Mouse (Mus musculus) limb, embryonic 13.5 days (tissue): ENCODE data around the gene Cflar. TPM values are rescaled to one million over a fixed set of nuclear protein-coding genes. Genes with fewer than 3 reads are reported as not detected.
A peak's percentile ranks its signal among the peaks of the same experiment; 100 is the strongest.
"Not testable (repeated sequence)": the region's sequence is repeated elsewhere in the genome, so short reads cannot be mapped to it uniquely, and the experiment has no call there.

Source experiments
- ATAC-seq: fragments of 200-750 bp; cut with Nextera tagmentation; 2 replicates; pipeline ENCODE4 v1.8.0; 2017; ENCODE audit warnings: low read depth, moderate number of reproducible peaks, moderate TSS enrichment; ENCODE audit not compliant: low FRiP score
- H3K27ac ChIP-seq: fragments of 300-500 bp; sonication (generic); 2 replicates; pipeline ENCODE4 v1.5.1; 2015; ENCODE audit warnings: inconsistent platforms, mild to moderate bottlenecking, moderate library complexity
- H3K27me3 ChIP-seq: fragments of 300-500 bp; sonication (generic); 2 replicates; pipeline ENCODE4 v1.6.1; 2015; ENCODE audit warnings: mild to moderate bottlenecking, inconsistent platforms
- H3K36me3 ChIP-seq: fragments of 300-500 bp; sonication (generic); 2 replicates; pipeline ENCODE4 v1.6.1; 2015; ENCODE audit warnings: inconsistent platforms, mild to moderate bottlenecking, moderate library complexity
- H3K4me1 ChIP-seq: fragments of 300-500 bp; sonication (generic); 2 replicates; pipeline ENCODE4 v1.6.1; 2015; ENCODE audit warnings: inconsistent platforms
- H3K4me2 ChIP-seq: fragments of 300-500 bp; sonication (generic); replicated peaks from 2 replicates; pipeline ENCODE4 v1.6.1; 2015; ENCODE audit warnings: inconsistent platforms, mild to moderate bottlenecking, moderate library complexity
- H3K4me3 ChIP-seq: fragments of 300-500 bp; sonication (generic); 2 replicates; pipeline ENCODE4 v1.5.1; 2015; ENCODE audit warnings: moderate library complexity, mild to moderate bottlenecking, inconsistent platforms
- H3K9ac ChIP-seq: fragments of 300-500 bp; sonication (generic); 2 replicates; pipeline ENCODE4 v1.6.1; 2015; ENCODE audit warnings: mild to moderate bottlenecking, inconsistent platforms
- H3K9me3 ChIP-seq: fragments of 300-500 bp; sonication (generic); 2 replicates; pipeline ENCODE4 v1.6.1; 2016; ENCODE audit warnings: inconsistent platforms
- WGBS: fragments of 180-500 bp; shearing (Covaris S2); methylation state at CpG from one replicate; pipeline ENCODE4 v1.1.7; 2015; 5-methylcytosine and 5-hydroxymethylcytosine counted together
- polyA plus RNA-seq: library from polyadenylated mRNA; unstranded; fragments of >200 nt; fragmentation: Nextera tagmentation; extraction: Ambion mirVana; gene quantifications from 2 replicates; pipeline ENCODE4 v1.2.1, GENCODE M21; 2015

Gene Cflar
- polyA plus RNA-seq, 1 experiment from 2014 or later, result 35.3 TPM

GRCm38 (mm10) chr1:58797370-58797769 is 86.1 kb downstream of the Cflar start:
- no peak for ATAC-seq
- Histone ChIP-seq H3K9me3 (0 out of 2 replicates have a peak, but pooled peaks cover 5% of the 10 kb centered on the region), H3K27ac (no peak overlapping the region), H3K4me3 (no peak overlapping the region), H3K4me1 (peaks cover 5% of the 10 kb centered on the region; the same call in 1 of the 2 replicates), H3K4me2 (0 out of 2 replicates have a peak overlapping the region, but pooled peaks have one; percentile 28), H3K27me3 (no peaks in the 10 kb centered on the region), H3K36me3 (peaks cover 12% of the 10 kb centered on the region), H3K9ac (no peak overlapping the region)
- 78% methylated on average over 2 of the region's 2 CpGs for WGBS

GRCm38 (mm10) chr1:58798911-58799310 is 87.6 kb downstream of the Cflar start:
- H3K27me3 ChIP-seq, result no peaks in the 10 kb centered on the region
- no peak overlapping the region for H3K9ac ChIP-seq
- no peak overlapping the region for H3K27ac ChIP-seq
- peaks cover 12% of the 10 kb centered on the region for H3K36me3 ChIP-seq
- no peak for ATAC-seq
- no peak overlapping the region for H3K4me3 ChIP-seq
- H3K4me2 ChIP-seq, result no peak overlapping the region
- H3K4me1 ChIP-seq, result peaks cover 15% of the 10 kb centered on the region
- H3K9me3 ChIP-seq, result 0 out of 2 replicates have a peak, but pooled peaks cover 5% of the 10 kb centered on the region
- 90% methylated on average over 4 of the region's 4 CpGs for WGBS

- not testable (repeated sequence) for H3K27ac ChIP-seq, H3K4me2 ChIP-seq, H3K4me3 ChIP-seq, H3K9ac ChIP-seq, H3K27me3 ChIP-seq, ATAC-seq, H3K9me3 ChIP-seq
- peaks cover 15% of the 10 kb centered on the region for H3K4me1 ChIP-seq
- 88% methylated on average over 7 of the region's 7 CpGs for WGBS
- peaks cover 12% of the 10 kb centered on the region for H3K36me3 ChIP-seq
Observed at GRCm38 (mm10) chr1:58800644-58801043, 89.3 kb downstream of the Cflar start.

DNA sequence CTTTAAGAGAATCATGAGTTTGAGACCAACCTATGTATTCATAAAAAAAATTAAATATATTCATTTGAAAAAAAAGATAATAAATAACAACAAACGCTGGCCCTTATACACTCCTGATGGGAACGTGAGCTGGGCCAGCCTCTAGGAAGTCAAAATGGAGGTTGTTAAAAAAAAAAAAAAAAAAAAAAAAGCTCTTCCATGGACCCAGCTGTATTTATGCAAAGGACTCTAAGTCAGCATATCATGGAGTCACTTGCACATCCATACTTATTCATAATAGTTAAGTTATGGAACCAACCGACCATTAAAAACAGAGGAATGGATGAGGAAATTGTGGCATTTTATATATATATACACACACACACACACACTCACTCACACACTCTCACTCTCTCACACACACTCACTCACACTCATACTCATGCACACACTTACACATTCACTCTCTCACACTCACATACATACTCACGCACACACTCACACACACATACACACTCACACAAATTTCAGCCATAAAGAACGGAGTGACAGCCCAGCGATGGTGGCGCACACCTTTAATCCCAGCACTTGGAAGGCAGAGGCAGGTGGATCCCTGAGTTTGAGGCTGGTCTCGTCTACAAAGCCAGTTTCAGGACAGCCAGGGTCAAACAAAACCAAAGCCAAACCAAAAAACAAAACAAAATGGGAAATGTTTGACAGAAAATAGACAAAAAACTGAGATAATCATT is 90.4 kb downstream of the Cflar start:
- H3K4me1 ChIP-seq, result peaks cover 12% of the 10 kb centered on the region
- H3K27me3 ChIP-seq, result no peaks in the 10 kb centered on the region
- ATAC-seq, result no peak
- H3K27ac ChIP-seq, result no peak overlapping the region
- WGBS, result 92% methylated on average over 8 of the region's 8 CpGs
- H3K4me3 ChIP-seq, result no peak overlapping the region
- H3K9ac ChIP-seq, result no peak overlapping the region
- H3K9me3 ChIP-seq, result 0 out of 2 replicates have a peak, but pooled peaks cover 5% of the 10 kb centered on the region
- no peak overlapping the region for H3K4me2 ChIP-seq
- peaks cover 12% of the 10 kb centered on the region for H3K36me3 ChIP-seq

GRCm38 (mm10) chr1:58802322-58803273 is 91.3 kb downstream of the Cflar start:
- peaks cover 12% of the 10 kb centered on the region for H3K4me1 ChIP-seq
- 0 out of 2 replicates have a peak, but pooled peaks cover 5% of the 10 kb centered on the region for H3K9me3 ChIP-seq
- no peak overlapping the region for H3K4me3 ChIP-seq
- no peak overlapping the region; the same call in 1 of the 2 replicates for H3K4me2 ChIP-seq
- no peak for ATAC-seq
- no peaks in the 10 kb centered on the region for H3K27me3 ChIP-seq
- no peak overlapping the region for H3K27ac ChIP-seq
- no peak overlapping the region for H3K9ac ChIP-seq
- WGBS, result 61% methylated on average over 18 of the region's 18 CpGs
- peaks cover 12% of the 10 kb centered on the region for H3K36me3 ChIP-seq

DNA sequence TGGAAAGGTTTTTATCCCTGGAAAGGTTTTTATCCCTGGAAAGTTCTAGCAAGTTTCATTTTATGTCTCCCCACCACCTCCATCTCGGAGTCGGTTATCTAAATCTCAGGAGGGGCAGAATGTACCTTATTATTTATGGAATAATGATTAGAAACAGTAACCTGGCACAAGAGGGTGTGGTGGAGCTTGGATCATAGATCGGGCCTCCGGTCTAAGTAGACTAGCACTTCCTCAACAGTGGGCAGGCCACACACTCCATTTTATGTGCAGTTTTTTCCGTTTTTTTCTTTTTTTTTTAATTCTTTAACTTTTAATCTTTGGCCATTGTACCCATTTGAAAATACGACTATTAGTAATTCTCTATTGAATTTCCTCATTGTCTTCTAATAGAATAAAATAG is 92.2 kb downstream of the Cflar start:
- H3K27ac ChIP-seq, result no peak overlapping the region
- no peak for ATAC-seq
- H3K4me3 ChIP-seq, result no peak overlapping the region
- H3K36me3 ChIP-seq, result peaks cover 11% of the 10 kb centered on the region
- H3K9me3 ChIP-seq, result 0 out of 2 replicates have a peak, but pooled peaks cover 5% of the 10 kb centered on the region
- no peaks in the 10 kb centered on the region for H3K27me3 ChIP-seq
- H3K9ac ChIP-seq, result no peak overlapping the region
- H3K4me2 ChIP-seq, result no peak overlapping the region; the same call in 1 of the 2 replicates
- WGBS, result 78% methylated on average over 6 of the region's 6 CpGs
- peaks cover 12% of the 10 kb centered on the region for H3K4me1 ChIP-seq

- Histone ChIP-seq H3K4me2 (no peak overlapping the region), H3K36me3 (no peaks in the 10 kb centered on the region), H3K27ac (no peak overlapping the region), H3K4me3 (no peak overlapping the region), H3K27me3 (no peaks in the 10 kb centered on the region), H3K9me3 (no peaks in the 10 kb centered on the region), H3K9ac (no peak overlapping the region), H3K4me1 (peaks cover 12% of the 10 kb centered on the region)
- WGBS, result 76% methylated on average over 3 of the region's 3 CpGs
- no peak for ATAC-seq
Observed at GRCm38 (mm10) chr1:58806651-58807050, 95.3 kb downstream of the Cflar start.

Other genes with a start within 250 kb of the Cflar start
- gene Orc2, start 206.4 kb upstream of the Cflar start, polyA plus RNA-seq, result 36.8 and 36.9 TPM in 2 replicates
- 7.5 and 8.2 TPM in 2 replicates for gene Fam126b, start 125.2 kb upstream of the Cflar start, polyA plus RNA-seq
- 163 and 167 TPM in 2 replicates for gene Ndufb3, start 125.1 kb upstream of the Cflar start, polyA plus RNA-seq
- gene Als2cr12, start 15.5 kb upstream of the Cflar start, polyA plus RNA-seq, result not detected in 2 replicates
- gene Casp8, start 83.9 kb downstream of the Cflar start, polyA plus RNA-seq, result 28.1 and 28.7 TPM in 2 replicates